Mouse (Mus musculus) layer of hippocampus, postnatal 25 days (tissue): ENCODE results near the gene Cdkn1a. TPM values are rescaled to one million over a fixed set of nuclear protein-coding genes. Genes with fewer than 3 reads are reported as not detected.

ENCODE experiments used
- total RNA-seq, 2 experiments: library from RNA; stranded (reverse); gene quantifications; 2 replicates each; pipeline ENCODE4 v1.2.3; 2021

Cdkn1a gene
- total RNA-seq, 2 experiments from 2014 or later = 7.1 to 13.9 TPM

Other genes starting within 250 kb of the Cdkn1a start
- under 1 TPM; 0.42 to 0.66 TPM for gene Pnpla1, start 232.6 kb upstream of the Cdkn1a start, total RNA-seq
- gene 4930539E08Rik, start 175.7 kb upstream of the Cdkn1a start, total RNA-seq = 1 to 10 TPM; 3.1 to 3.9 TPM
- gene Pxt1, start 147.1 kb upstream of the Cdkn1a start, total RNA-seq = not detected
- gene Kctd20, start 139.0 kb upstream of the Cdkn1a start, total RNA-seq = 10 to 100 TPM; 67.1 to 75.4 TPM
- 10 to 100 TPM; 36.7 to 59.1 TPM for gene Stk38, start 83.0 kb upstream of the Cdkn1a start, total RNA-seq
- gene Srsf3, start 58.3 kb upstream of the Cdkn1a start, total RNA-seq = 100 to 1,000 TPM; 125 to 140 TPM
- gene Rab44, start 23.2 kb downstream of the Cdkn1a start, total RNA-seq = under 1 TPM in 1 of 2 experiments, not detected in 1; 0.07 TPM
- 10 to 100 TPM; 37.7 to 41.8 TPM for gene Cpne5, start 147.2 kb downstream of the Cdkn1a start, total RNA-seq
- gene Ppil1, start 173.2 kb downstream of the Cdkn1a start, total RNA-seq = 10 to 100 TPM; 17.7 to 19.6 TPM
- 10 to 100 TPM; 96.8 to 96.9 TPM for gene BC004004, start 177.8 kb downstream of the Cdkn1a start, total RNA-seq
- gene Pi16, start 226.7 kb downstream of the Cdkn1a start, total RNA-seq = 1 to 10 TPM in 1 of 2 experiments, under 1 TPM in 1; 0.98 to 1.5 TPM